18 mouse cellular contexts compared by ENCODE assay signal in the genomic region with DNA sequence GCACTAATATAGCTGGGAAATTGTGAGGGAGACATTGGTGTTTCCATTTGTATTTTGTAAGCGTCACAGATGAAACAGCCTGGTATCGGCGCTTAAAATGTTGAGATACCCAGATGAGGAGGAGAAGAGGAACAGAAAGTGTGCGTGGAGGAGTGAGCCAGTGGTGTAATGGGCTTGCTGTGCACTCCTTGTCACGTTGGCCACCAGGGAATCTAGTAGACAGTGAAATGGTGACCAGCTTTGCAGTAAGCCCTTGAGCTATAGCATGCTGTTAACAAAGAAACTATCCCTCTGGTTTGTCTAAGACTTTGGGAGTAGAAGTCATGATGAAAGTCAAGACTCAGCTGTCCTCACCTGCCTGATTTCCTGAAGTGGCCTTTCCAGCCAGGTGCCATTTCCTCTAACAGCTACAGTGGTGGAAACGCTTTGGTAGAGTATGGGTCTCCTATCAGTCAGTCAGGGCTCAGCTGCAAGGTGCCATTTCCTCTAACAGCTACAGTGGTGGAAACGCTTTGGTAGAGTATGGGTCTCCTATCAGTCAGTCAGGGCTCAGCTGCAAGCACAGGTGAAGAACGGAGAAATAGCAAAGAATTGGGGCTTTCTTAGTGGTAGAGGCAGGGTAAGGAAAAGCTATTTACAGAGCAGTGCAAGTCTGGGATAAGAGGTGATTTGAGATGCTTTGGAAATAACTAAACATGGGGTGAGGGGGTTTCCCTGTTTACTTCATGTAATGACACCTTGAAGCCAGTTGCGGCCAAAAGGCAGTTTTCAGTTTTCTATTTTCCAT.
DNase-seq lines count a peak whose midpoint lies in the region; ATAC-seq lines count a peak whose summit lies in the region.
"Had no signal": no experiment of that assay in that cellular context is flagged by ENCODE, and none has a peak within 500 bp of the region (broad histone marks: within the 10 kb centered on the region; RNA-seq: fewer than 3 reads in every experiment).

No protein-coding gene starts in this region.

- no peak overlapping the region for H3K4me3 ChIP-seq in heart, embryonic 16.5 days (ENCODE audit: low read length)
- H3K4me3 ChIP-seq in heart, embryonic 10.5 days: no peak overlapping the region
- H3K4me3 ChIP-seq: embryonic facial prominence, embryonic 15.5 days; gastrocnemius, adult 2 months; hindbrain, embryonic 13.5 days; liver, embryonic 15.5 days had no signal

- no peak overlapping the region for H3K27ac ChIP-seq in heart, embryonic 16.5 days (ENCODE audit: low read length)
- no peak overlapping the region for H3K27ac ChIP-seq in heart, embryonic 10.5 days
- H3K27ac ChIP-seq: embryonic facial prominence, embryonic 15.5 days; gastrocnemius, adult 2 months; hindbrain, embryonic 13.5 days; liver, embryonic 15.5 days; macrophage had no signal

- 74% methylated on average over 9 of the region's 9 CpGs for WGBS in heart, embryonic 16.5 days
- WGBS in heart, embryonic 10.5 days: 74% methylated on average over 9 of the region's 9 CpGs

- H3K27me3 ChIP-seq in heart, embryonic 16.5 days (ENCODE audit: control insufficient read depth, insufficient read depth, low read length): no peaks in the 10 kb centered on the region
- H3K27me3 ChIP-seq in heart, embryonic 10.5 days (ENCODE audit: insufficient read depth, poor library complexity, severe bottlenecking): no peaks in the 10 kb centered on the region
- H3K27me3 ChIP-seq: embryonic facial prominence, embryonic 15.5 days; hindbrain, embryonic 13.5 days; liver, embryonic 15.5 days had no signal

- no peak overlapping the region for H3K9ac ChIP-seq in heart, embryonic 16.5 days (ENCODE audit: low read length)
- H3K9ac ChIP-seq: embryonic facial prominence, embryonic 15.5 days; hindbrain, embryonic 13.5 days; liver, embryonic 15.5 days had no signal

- no peak for DNase-seq in heart, embryonic 10.5 days (ENCODE audit: low spot score)
- DNase-seq in A20 (ENCODE audit: low read depth, low spot score): peak; percentile 91
- no peak for DNase-seq in neural tube, embryonic 10.5 days (ENCODE audit: extremely low spot score, low spot score)
- DNase-seq in kidney, postnatal 14 days: no peak
- no peak for DNase-seq in kidney, postnatal 36 days
- DNase-seq: adrenal gland, postnatal 36 days; cerebellum, postnatal 36 days; gastrocnemius, adult 2 months; kidney, adult 2 months; right cerebral cortex, adult 18-20 months had no signal

- H3K4me1 ChIP-seq in heart, embryonic 16.5 days (ENCODE audit: control insufficient read depth, insufficient read depth, low read length): peaks cover 7% of the 10 kb centered on the region; the same call in 1 of the 2 replicates
- H3K4me1 ChIP-seq in heart, embryonic 10.5 days: peaks cover 14% of the 10 kb centered on the region; the same call in 1 of the 2 replicates
- H3K4me1 ChIP-seq: embryonic facial prominence, embryonic 15.5 days had no signal

- ATAC-seq in heart, embryonic 16.5 days (replicated peaks; ENCODE audit: extremely low read depth, insufficient read depth, low FRiP score): peak; percentile 52; the same call in 1 of the 2 replicates
- peak; percentile 45 for ATAC-seq in common myeloid progenitor, adult 5-6 weeks (replicated peaks; ENCODE audit: low read depth, poor library complexity, severe bottlenecking)
- 0 out of 2 replicates have a peak, but pooled peaks have one; percentile 52 for ATAC-seq in monocyte, adult 5-6 weeks (replicated peaks; ENCODE audit: insufficient number of reproducible peaks, low FRiP score, low TSS enrichment, poor library complexity, severe bottlenecking)
- ATAC-seq: forebrain, embryonic 14.5 days had no signal

- H3K9me3 ChIP-seq in heart, embryonic 16.5 days (replicated peaks; ENCODE audit: control insufficient read depth, low read length): no peaks in the 10 kb centered on the region
- no peaks in the 10 kb centered on the region for H3K9me3 ChIP-seq in heart, embryonic 10.5 days
- H3K9me3 ChIP-seq: embryonic facial prominence, embryonic 15.5 days; hindbrain, embryonic 13.5 days; liver, embryonic 15.5 days had no signal

- H3K4me2 ChIP-seq in heart, embryonic 16.5 days (ENCODE audit: low read depth, low read length): no peak overlapping the region
- H3K4me2 ChIP-seq: embryonic facial prominence, embryonic 15.5 days; hindbrain, embryonic 13.5 days; liver, embryonic 15.5 days had no signal

- H3K36me3 ChIP-seq in heart, embryonic 16.5 days (ENCODE audit: control insufficient read depth, insufficient read depth): no peaks in the 10 kb centered on the region
- H3K36me3 ChIP-seq in heart, embryonic 10.5 days: 0 out of 2 replicates have a peak, but pooled peaks cover 3% of the 10 kb centered on the region
- H3K36me3 ChIP-seq: embryonic facial prominence, embryonic 15.5 days; hindbrain, embryonic 13.5 days; liver, embryonic 15.5 days had no signal
